Mouse (Mus musculus) kidney, embryonic 14.5 days (tissue): ENCODE data around the gene Slc25a34. TPM values are rescaled to one million over a fixed set of nuclear protein-coding genes. Genes with fewer than 3 reads are reported as not detected.

Experiments
- ATAC-seq: fragments of 200-750 bp; cut with Nextera tagmentation; 2 replicates; pipeline ENCODE4 v1.8.0; 2017; ENCODE audit warnings: moderate number of reproducible peaks, mild to moderate bottlenecking, moderate TSS enrichment, moderate library complexity; ENCODE audit not compliant: low FRiP score, low TSS enrichment
- H3K27ac ChIP-seq: fragments of 300-500 bp; sonication (generic); 2 replicates; pipeline ENCODE4 v1.5.1; 2014; ENCODE audit warnings: low read depth, mild to moderate bottlenecking, low read length, moderate library complexity, mixed read lengths
- H3K27me3 ChIP-seq: fragments of 300-500 bp; sonication (generic); 2 replicates; pipeline ENCODE4 v1.6.1; 2014; ENCODE audit warnings: mild to moderate bottlenecking, low read length; ENCODE audit not compliant: control insufficient read depth, insufficient read depth
- H3K36me3 ChIP-seq: fragments of 300-500 bp; sonication (generic); 2 replicates; pipeline ENCODE4 v1.6.1; 2014; ENCODE audit warnings: low read length, mixed read lengths; ENCODE audit not compliant: control insufficient read depth, insufficient read depth
- H3K4me1 ChIP-seq: fragments of 300-500 bp; sonication (generic); 2 replicates; pipeline ENCODE4 v1.6.1; 2014; ENCODE audit warnings: low read length, mixed read lengths; ENCODE audit not compliant: control insufficient read depth, insufficient read depth
- H3K4me2 ChIP-seq: fragments of 300-500 bp; sonication (generic); replicated peaks from 2 replicates; pipeline ENCODE4 v1.6.1; 2014; ENCODE audit warnings: low read depth, mild to moderate bottlenecking, low read length
- H3K4me3 ChIP-seq: fragments of 300-500 bp; sonication (generic); 2 replicates; pipeline ENCODE4 v1.5.1; 2014; ENCODE audit warnings: mild to moderate bottlenecking, low read length
- H3K9ac ChIP-seq: fragments of 300-500 bp; sonication (generic); 2 replicates; pipeline ENCODE4 v1.6.1; 2014; ENCODE audit warnings: low read depth, mild to moderate bottlenecking, low read length, moderate library complexity
- H3K9me3 ChIP-seq: fragments of 300-500 bp; sonication (generic); 2 replicates; pipeline ENCODE4 v1.6.1; 2016; ENCODE audit warnings: low read length; ENCODE audit not compliant: control insufficient read depth
- WGBS: fragments of 180-500 bp; shearing (Covaris S2); extraction: QIAGEN DNeasy Blood & Tissue Kit; methylation state at CpG from one replicate; pipeline ENCODE4 v1.1.7; 2014; 5-methylcytosine and 5-hydroxymethylcytosine counted together
- polyA plus RNA-seq: library from polyadenylated mRNA; unstranded; fragments of >200 nt; fragmentation: Nextera tagmentation; extraction: Ambion mirVana; gene quantifications from 2 replicates; pipeline ENCODE4 v1.2.1, GENCODE M21; 2014

Slc25a34 gene
- polyA plus RNA-seq, 1 experiment from 2014 or later: not detected

DNA sequence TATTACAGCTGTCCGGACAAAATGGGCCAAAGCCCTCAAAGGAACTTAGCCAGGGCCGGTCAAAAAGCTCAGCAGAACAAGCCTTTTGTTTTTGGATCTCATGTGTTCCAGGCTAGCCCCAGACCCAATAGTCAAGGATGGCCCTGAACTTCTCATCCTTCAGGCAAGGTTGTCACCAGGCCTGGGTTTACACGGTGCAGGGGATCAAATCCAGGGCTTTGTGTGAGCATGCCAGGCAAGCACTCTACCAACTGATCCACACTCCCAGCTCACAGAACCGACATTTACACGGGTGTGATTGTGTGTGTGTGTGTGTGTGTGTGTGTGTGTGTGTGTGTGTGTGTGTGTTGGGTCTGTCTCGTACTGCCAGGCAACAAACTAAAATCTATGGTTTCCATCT is 6.8 kb downstream of the Slc25a34 start:
- Histone ChIP-seq H3K4me1 (peaks cover 11% of the 10 kb centered on the region), H3K9me3 (no peaks in the 10 kb centered on the region), H3K9ac (no peak overlapping the region), H3K4me3 (no peak overlapping the region), H3K27me3 (0 out of 2 replicates have a peak, but pooled peaks cover 2% of the 10 kb centered on the region), H3K36me3 (no peaks in the 10 kb centered on the region), H3K4me2 (no peak overlapping the region), H3K27ac (no peak overlapping the region)
- no peak for ATAC-seq
- 80% methylated on average over 6 of the region's 6 CpGs for WGBS

DNA sequence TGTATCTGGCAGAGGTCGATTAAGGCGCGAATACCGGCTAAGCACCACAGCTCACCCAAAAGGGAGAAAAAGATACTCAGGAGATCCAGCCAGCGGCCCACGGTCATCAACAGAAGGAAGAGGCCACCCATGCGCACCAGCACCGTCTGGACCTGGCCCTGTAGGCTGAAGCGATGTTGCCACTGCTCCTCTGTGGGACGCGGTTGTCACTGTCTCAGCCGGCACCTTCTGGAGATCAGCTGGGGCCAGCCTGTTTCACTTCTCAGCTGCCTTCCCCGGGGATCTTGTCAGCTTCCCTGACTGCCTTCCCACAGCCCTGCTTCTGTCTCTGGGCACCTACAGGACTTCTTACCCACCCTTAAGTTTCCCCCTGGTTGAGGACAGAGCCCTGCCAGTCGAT is 8.7 kb downstream of the Slc25a34 start:
- Histone ChIP-seq H3K9ac (no peak overlapping the region), H3K9me3 (no peaks in the 10 kb centered on the region), H3K4me2 (no peak overlapping the region), H3K27me3 (0 out of 2 replicates have a peak, but pooled peaks cover 2% of the 10 kb centered on the region), H3K4me1 (peaks cover 11% of the 10 kb centered on the region), H3K4me3 (no peak overlapping the region), H3K27ac (no peak overlapping the region), H3K36me3 (no peaks in the 10 kb centered on the region)
- WGBS: 87% methylated on average over 14 of the region's 14 CpGs
- ATAC-seq: no peak

DNA sequence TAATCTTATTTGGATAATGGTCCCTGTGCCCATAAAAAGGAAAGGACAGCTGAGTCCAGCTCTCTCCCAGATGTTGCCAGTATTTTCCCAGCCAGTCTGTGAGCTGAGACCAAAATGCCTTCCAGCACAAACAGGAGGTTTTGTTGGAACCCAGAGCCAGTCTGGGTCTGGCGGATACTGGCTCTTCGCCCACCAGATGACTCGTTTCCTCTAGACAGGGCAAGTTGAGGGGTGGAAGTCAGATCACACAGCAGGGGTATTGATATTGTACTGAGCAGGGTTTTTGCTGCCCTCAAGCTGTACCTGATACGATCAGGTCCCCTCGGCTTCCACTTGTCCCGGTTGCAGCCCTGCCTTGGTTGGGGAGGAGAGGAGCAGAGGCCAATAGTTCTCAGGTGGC is 14.1 kb downstream of the Slc25a34 start:
- no peak overlapping the region for H3K27ac ChIP-seq
- peaks cover 5% of the 10 kb centered on the region; the same call in 1 of the 2 replicates for H3K4me1 ChIP-seq
- no peaks in the 10 kb centered on the region for H3K36me3 ChIP-seq
- H3K4me3 ChIP-seq: no peak overlapping the region
- WGBS: 72% methylated on average over 6 of the region's 6 CpGs
- H3K27me3 ChIP-seq: no peaks in the 10 kb centered on the region
- no peak overlapping the region for H3K4me2 ChIP-seq
- no peaks in the 10 kb centered on the region; the same call in 1 of the 2 replicates for H3K9me3 ChIP-seq
- no peak for ATAC-seq
- H3K9ac ChIP-seq: no peak overlapping the region

DNA sequence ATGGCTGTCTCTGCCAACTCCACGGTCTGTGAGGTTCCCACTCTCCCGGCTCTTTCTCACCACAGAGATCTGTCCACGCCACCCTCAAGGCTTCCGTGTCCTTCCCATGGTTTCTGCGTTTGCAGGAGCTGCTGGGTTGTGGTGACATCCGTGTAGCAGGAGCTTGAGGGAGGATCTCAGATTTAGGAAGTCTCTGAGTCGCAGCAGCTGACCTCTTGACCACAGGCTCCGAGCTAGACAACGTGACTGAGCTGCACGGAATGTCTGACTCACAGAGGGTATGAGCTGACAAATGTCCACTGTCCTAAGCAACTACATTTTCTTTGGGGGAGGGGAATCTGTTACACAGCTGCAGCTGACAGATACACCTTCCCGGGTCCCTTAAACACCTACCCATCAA is 17.8 kb downstream of the Slc25a34 start, which contains the start of gene Fblim1:
Gene Fblim1, minus strand, starts transcription at position 236 of the 400 bp plus-strand sequence.
- peak within 1 kb of the TSS; percentile 12; the same call in 1 of the 2 replicates for H3K27ac ChIP-seq
- no peak within 1 kb of the TSS for H3K4me3 ChIP-seq
- H3K9ac ChIP-seq: no peak within 1 kb of the TSS
- no peaks in the 10 kb centered on the region for H3K36me3 ChIP-seq
- no peak for ATAC-seq
- no peaks in the 10 kb centered on the region; the same call in 1 of the 2 replicates for H3K9me3 ChIP-seq
- whole genome bisulfite sequencing: 74% methylated on average over 11 of the region's 11 CpGs
- H3K4me1 ChIP-seq: peaks cover 16% of the 10 kb centered on the region; the same call in 1 of the 2 replicates
- no peaks in the 10 kb centered on the region for H3K27me3 ChIP-seq
- H3K4me2 ChIP-seq: no peak within 1 kb of the TSS

DNA sequence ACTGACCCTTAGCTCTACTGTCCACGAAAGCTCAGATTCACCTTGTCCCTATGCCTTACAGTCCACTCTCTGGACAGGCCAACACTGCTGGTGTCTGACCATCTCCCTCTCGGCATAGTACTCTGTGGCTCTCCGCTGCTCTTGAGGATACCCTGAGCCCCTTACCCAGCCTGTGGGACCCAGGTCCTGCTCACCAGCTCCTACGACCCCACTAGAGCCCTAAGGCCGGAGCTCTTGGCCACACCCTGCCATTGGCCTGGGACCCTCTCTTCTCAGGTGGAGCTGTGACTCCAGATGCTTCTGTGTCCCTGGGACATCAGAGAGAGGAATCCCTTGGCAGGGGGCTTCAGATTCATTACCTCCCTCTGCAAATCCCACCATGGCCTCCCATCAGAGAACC is 18.2 kb downstream of the Slc25a34 start:
- Histone ChIP-seq H3K27ac (no peak overlapping the region), H3K27me3 (no peaks in the 10 kb centered on the region), H3K9ac (no peak overlapping the region), H3K4me2 (no peak overlapping the region), H3K4me3 (no peak overlapping the region), H3K36me3 (no peaks in the 10 kb centered on the region), H3K9me3 (no peaks in the 10 kb centered on the region; the same call in 1 of the 2 replicates), H3K4me1 (peaks cover 17% of the 10 kb centered on the region; the same call in 1 of the 2 replicates)
- ATAC-seq: no peak
- WGBS: 92% methylated on average over 5 of the region's 5 CpGs

DNA sequence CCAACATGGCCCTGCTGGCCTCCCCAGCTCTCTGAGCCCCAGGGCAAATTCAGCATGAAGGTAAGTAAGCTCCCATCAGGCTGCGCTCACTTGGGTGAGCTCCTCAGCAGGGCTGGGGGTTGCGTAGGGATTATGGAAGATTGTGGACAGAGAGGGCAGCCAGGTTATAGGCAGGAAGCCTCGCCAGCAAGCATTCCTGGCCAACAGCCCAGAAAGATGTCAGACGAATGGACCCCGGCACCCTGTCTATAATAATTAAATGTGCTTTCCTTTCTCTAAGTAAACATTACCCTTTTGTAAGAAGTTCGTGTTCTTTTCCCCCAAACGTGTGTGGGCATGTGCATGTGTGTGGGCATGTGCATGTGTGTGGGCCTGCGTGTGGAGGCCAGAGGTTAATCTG is 19.1 kb downstream of the Slc25a34 start:
- no peak for ATAC-seq
- 43% methylated on average over 8 of the region's 8 CpGs for WGBS
- H3K9me3 ChIP-seq: no peaks in the 10 kb centered on the region; the same call in 1 of the 2 replicates
- H3K9ac ChIP-seq: no peak overlapping the region
- H3K4me1 ChIP-seq: peaks cover 21% of the 10 kb centered on the region; the same call in 1 of the 2 replicates
- no peak overlapping the region for H3K4me3 ChIP-seq
- H3K4me2 ChIP-seq: no peak overlapping the region
- peak overlapping the region; percentile 12; the same call in 1 of the 2 replicates for H3K27ac ChIP-seq
- no peaks in the 10 kb centered on the region for H3K36me3 ChIP-seq
- H3K27me3 ChIP-seq: no peaks in the 10 kb centered on the region

DNA sequence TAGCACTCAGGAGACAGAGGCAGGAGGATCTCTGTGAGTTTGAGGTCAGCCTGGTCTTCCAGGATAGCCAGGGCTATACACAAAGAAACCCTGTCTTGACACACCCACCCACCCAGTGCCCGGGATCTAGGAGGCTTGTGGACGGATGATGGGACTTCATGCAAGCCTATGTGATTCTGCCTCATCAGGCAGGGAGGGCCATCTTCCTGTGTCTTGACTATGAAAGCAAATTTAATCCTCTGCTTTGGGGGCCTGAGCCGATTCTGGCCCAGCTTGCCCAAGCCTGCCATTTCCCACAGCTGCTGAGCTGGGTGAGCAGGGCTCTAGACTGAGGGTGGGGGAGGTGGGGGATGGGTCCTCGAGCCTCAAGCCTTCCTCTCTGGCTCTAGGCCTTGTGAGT is 19.7 kb downstream of the Slc25a34 start:
- Histone ChIP-seq H3K9ac (no peak overlapping the region), H3K4me2 (no peak overlapping the region), H3K4me1 (peaks cover 21% of the 10 kb centered on the region; the same call in 1 of the 2 replicates), H3K27me3 (no peaks in the 10 kb centered on the region), H3K9me3 (no peaks in the 10 kb centered on the region; the same call in 1 of the 2 replicates), H3K4me3 (no peak overlapping the region), H3K36me3 (no peaks in the 10 kb centered on the region), H3K27ac (peak overlapping the region; percentile 12; the same call in 1 of the 2 replicates)
- ATAC-seq: no peak
- 68% methylated on average over 4 of the region's 4 CpGs for WGBS

DNA sequence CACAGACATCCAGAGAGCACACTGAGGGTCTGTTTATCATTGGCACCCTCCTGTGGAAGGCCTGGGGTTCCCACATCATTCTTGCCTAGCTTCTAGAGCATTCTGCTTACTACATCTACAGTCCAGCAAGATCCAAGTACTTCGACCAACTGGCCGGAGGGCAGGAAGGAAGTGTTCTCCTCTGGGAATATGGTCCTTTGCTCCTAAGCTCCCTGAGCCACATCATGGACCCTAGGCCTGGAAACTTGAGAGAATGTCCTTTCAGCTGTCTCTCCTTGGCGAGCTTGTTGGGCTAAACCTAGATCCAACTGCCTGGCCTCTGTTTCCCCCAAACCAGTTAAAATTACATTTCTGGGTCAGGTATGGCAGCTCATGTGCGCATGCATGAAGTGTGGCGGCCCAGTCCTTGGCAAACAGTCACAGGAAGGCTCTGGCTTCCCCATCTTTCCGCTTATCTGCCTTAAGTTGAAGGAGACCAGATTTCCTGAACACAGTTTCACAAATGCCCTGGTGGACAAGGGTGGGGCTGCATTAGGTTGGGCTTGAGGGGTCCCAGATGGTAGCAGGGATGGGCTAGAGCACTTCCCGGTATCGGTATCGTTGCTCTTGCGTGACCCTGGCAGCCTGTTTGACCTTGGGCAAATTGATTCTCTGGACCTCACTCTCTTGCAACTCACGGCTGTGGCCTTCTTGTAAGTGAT is 20.9 kb downstream of the Slc25a34 start:
- H3K9me3 ChIP-seq: no peaks in the 10 kb centered on the region; the same call in 1 of the 2 replicates
- no peak overlapping the region for H3K27ac ChIP-seq
- 59% methylated on average over 11 of the region's 11 CpGs for WGBS
- no peak overlapping the region for H3K4me2 ChIP-seq
- H3K36me3 ChIP-seq: no peaks in the 10 kb centered on the region
- peaks cover 21% of the 10 kb centered on the region; the same call in 1 of the 2 replicates for H3K4me1 ChIP-seq
- H3K9ac ChIP-seq: no peak overlapping the region
- H3K27me3 ChIP-seq: no peaks in the 10 kb centered on the region
- ATAC-seq: no peak
- H3K4me3 ChIP-seq: no peak overlapping the region

DNA sequence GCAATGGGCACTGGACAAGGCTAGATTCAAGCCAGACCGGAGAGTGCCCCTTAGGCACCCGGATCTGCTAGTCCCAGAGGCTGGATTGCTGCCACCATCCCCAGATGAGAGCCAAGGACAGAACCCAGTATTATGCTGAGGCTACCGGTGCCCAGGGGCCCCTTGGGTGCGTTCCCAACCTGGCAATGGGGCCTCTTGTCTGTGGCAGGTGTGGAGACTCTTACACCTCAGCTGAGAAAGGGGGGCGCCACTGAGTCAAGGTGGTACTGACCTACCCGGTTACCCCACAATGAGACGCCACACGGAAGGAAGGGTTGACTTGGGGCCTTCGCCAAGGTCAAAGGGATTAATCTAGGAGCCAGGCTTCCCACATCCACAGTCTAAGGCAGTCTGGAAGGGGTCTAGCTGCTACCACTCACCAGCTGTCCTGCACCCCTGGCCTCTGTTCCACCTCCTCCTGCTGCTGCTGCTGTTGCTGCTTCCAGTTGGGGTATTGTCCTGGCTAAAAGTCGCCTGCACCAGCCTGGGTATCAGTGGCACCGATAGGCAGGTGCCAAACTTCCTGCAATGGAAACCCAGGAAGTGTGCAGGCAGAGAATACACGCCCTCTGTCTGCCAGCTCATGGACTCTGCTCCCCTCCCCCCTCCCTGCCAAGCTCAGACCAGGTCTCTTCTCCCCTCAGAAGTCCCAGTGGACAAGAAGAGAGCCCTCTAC is 22.3 kb downstream of the Slc25a34 start:
- Histone ChIP-seq H3K27ac (no peak overlapping the region), H3K27me3 (no peaks in the 10 kb centered on the region), H3K36me3 (no peaks in the 10 kb centered on the region), H3K4me2 (no peak overlapping the region), H3K9ac (no peak overlapping the region), H3K4me3 (no peak overlapping the region), H3K9me3 (no peaks in the 10 kb centered on the region; the same call in 1 of the 2 replicates), H3K4me1 (peaks cover 30% of the 10 kb centered on the region)
- whole genome bisulfite sequencing: 77% methylated on average over 12 of the region's 12 CpGs
- ATAC-seq: no peak
